Mouse (Mus musculus): Measurements from ENCODE around the gene Ccl12. TPM values are rescaled to one million over a fixed set of nuclear protein-coding genes. Genes with fewer than 3 reads are reported as not detected.

Gene Ccl12
- polyA plus RNA-seq (2014; fragmentation: Nextera tagmentation; extraction: Ambion mirVana), result 1.0 and 1.9 TPM in 2 replicates

DNA sequence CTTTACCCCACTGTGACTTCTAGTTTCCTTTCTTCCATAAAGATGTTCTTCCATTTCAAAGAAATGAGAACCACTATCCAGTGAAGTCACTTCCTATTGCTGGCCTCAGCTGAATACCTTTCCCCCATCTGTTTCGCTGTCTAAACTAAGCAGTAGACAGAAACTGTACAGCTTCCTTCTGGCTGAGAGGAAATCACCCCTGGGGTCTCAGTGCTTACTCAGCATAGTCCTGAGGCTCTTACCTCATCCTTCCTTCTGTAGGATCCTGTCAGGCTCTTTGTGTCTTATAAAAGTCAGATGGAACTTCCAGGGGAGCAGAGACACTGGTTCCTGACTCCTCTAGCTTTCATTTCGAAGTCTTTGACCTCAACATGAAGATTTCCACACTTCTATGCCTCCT, at the start of gene Ccl12:
Ccl12 (plus strand) TSS at position 317 of the 400 bp plus-strand sequence.
- H3K27me3 ChIP-seq (ENCODE audit: control insufficient read depth, insufficient read depth, low read length), result no peaks in the 10 kb centered on the region

DNA sequence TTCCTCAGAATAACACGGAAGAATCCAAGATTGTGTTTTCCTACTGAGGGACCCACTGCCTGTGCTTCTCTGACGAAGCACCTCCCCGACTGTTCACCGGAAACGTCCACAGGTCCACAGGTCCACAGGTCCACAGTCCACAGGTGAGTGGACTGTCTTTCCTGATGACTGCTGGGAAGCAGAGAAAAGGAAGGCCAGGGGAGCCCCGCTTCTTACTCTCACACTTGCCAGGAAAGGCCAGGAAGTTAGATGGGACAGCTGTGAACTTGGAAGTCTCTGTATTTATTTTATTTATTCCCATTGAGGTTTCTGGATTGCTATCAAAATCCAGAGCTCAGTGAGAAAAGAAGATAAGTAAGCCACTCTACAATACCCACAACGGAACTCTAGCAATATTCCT, 47.8 kb upstream of the Ccl12 start:
- no peak overlapping the region for H3K27ac ChIP-seq (ENCODE audit: low read depth, low read length)
- ATAC-seq (ENCODE audit: low FRiP score), result no peak
- no peak overlapping the region for H3K4me2 ChIP-seq
- 93% methylated on average over 7 of the region's 7 CpGs for WGBS
- no peaks in the 10 kb centered on the region for H3K9me3 ChIP-seq (ENCODE audit: control insufficient read depth, low read length)
- H3K4me3 ChIP-seq (ENCODE audit: low read depth, low read length), result no peak overlapping the region
- no peaks in the 10 kb centered on the region for H3K36me3 ChIP-seq (ENCODE audit: control insufficient read depth, insufficient read depth, low read length)
- no peak overlapping the region for H3K9ac ChIP-seq (ENCODE audit: low read length)
- no peaks in the 10 kb centered on the region for H3K4me1 ChIP-seq (ENCODE audit: control insufficient read depth, insufficient read depth, low read length)
- DNase-seq (ENCODE audit: low spot score, missing footprints), result no peak
- H3K27me3 ChIP-seq (ENCODE audit: control insufficient read depth, insufficient read depth, low read length), result no peaks in the 10 kb centered on the region

More for the DNA sequence above, at the start of gene Ccl12:
- H3K36me3 ChIP-seq (ENCODE audit: control insufficient read depth, insufficient read depth, low read length), result no peaks in the 10 kb centered on the region
- H3K4me2 ChIP-seq, result no peak within 1 kb of the TSS
- no peaks in the 10 kb centered on the region for H3K9me3 ChIP-seq (ENCODE audit: control insufficient read depth, low read length)
- 81% methylated on average over 2 of the region's 2 CpGs for WGBS
- no peak for DNase-seq (ENCODE audit: low spot score, missing footprints)
- H3K4me3 ChIP-seq (ENCODE audit: low read depth, low read length), result no peak within 1 kb of the TSS
- no peak within 1 kb of the TSS for H3K9ac ChIP-seq (ENCODE audit: low read length)
- no peak for ATAC-seq (ENCODE audit: low FRiP score)
- no peak within 1 kb of the TSS for H3K27ac ChIP-seq (ENCODE audit: low read depth, low read length)
- H3K4me1 ChIP-seq (ENCODE audit: control insufficient read depth, insufficient read depth, low read length), result no peaks in the 10 kb centered on the region

DNA sequence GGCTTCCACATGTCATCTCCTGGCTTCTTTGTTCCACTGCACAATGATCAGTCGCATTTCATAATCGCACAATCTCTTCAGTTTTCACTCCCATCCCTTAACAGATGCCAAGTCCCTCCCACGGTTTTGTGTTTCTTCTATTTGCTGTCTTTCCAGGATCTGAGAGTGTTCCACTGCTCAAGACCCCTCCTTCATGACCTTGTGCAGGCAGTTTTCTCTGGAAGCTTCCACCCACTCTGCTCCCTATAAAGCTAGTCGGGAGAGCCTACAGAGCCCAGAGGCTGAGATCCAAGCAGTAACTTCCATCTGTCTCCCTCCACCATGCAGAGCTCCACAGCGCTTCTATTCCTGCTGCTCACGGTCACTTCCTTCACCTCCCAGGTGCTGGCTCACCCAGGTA, 44.0 kb upstream of the Ccl12 start, which contains the start of gene Ccl11:
Ccl11 (plus strand) TSS at position 178 of the 400 bp plus-strand sequence.
- ATAC-seq (ENCODE audit: low FRiP score), result no peak
- Histone ChIP-seq H3K4me2 (no peak within 1 kb of the TSS), H3K27me3 (ENCODE audit: control insufficient read depth, insufficient read depth, low read length) (no peaks in the 10 kb centered on the region), H3K9me3 (ENCODE audit: control insufficient read depth, low read length) (no peaks in the 10 kb centered on the region), H3K36me3 (ENCODE audit: control insufficient read depth, insufficient read depth, low read length) (no peaks in the 10 kb centered on the region), H3K4me3 (ENCODE audit: low read depth, low read length) (no peak within 1 kb of the TSS), H3K27ac (ENCODE audit: low read depth, low read length) (no peak within 1 kb of the TSS), H3K9ac (ENCODE audit: low read length) (no peak within 1 kb of the TSS), H3K4me1 (ENCODE audit: control insufficient read depth, insufficient read depth, low read length) (no peaks in the 10 kb centered on the region)
- no peak for DNase-seq (ENCODE audit: low spot score, missing footprints)
- WGBS, result 82% methylated on average over 6 of the region's 6 CpGs

DNA sequence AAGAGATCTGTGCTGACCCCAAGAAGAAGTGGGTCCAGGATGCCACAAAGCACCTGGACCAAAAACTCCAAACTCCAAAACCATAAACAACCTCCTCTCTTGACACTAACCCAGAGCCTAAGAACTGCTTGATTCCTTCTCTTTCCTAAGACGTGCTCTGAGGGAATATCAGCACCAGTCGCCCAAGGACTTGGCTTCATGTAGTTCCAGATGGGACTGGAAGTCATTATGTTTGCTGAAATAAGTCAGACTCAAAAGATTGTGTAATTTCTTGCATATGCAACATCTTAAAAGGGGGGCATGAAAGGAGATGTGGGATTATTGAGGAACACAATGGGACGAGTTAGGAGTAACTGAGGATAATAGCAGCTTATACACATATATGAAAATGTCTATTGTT, 39.4 kb upstream of the Ccl12 start:
- H3K27ac ChIP-seq (ENCODE audit: low read depth, low read length), result no peak overlapping the region
- no peaks in the 10 kb centered on the region for H3K9me3 ChIP-seq (ENCODE audit: control insufficient read depth, low read length)
- H3K4me2 ChIP-seq, result no peak overlapping the region
- H3K4me1 ChIP-seq (ENCODE audit: control insufficient read depth, insufficient read depth, low read length), result no peaks in the 10 kb centered on the region
- DNase-seq (ENCODE audit: low spot score, missing footprints) (no peak), ATAC-seq (ENCODE audit: low FRiP score) (no peak)
- H3K9ac ChIP-seq (ENCODE audit: low read length), result no peak overlapping the region
- H3K27me3 ChIP-seq (ENCODE audit: control insufficient read depth, insufficient read depth, low read length), result no peaks in the 10 kb centered on the region
- 79% methylated on average over 3 of the region's 3 CpGs for WGBS
- H3K36me3 ChIP-seq (ENCODE audit: control insufficient read depth, insufficient read depth, low read length), result no peaks in the 10 kb centered on the region
- no peak overlapping the region for H3K4me3 ChIP-seq (ENCODE audit: low read depth, low read length)

DNA sequence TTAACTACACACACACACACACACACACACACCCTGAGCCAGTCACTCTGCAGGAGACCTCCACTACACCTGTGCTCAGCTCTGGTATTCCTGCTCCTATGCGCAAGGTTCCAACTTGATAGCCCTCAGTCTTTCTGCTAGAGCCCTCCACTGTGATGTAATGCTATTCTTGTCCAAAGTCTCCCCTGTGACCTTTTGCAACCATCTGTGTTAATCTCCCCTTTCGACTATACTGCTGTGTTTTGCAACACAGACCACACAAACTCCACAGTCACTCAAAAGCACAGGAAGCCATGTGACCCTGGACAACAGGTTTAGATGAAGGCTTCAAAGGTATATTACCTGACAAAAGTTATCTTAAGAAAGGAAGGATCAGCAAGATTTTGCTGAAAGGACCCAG, 38.2 kb upstream of the Ccl12 start:
- H3K9me3 ChIP-seq (ENCODE audit: control insufficient read depth, low read length), result no peaks in the 10 kb centered on the region
- DNase-seq (ENCODE audit: low spot score, missing footprints), result no peak
- 83% methylated on average over 2 of the region's 2 CpGs for WGBS
- H3K27ac ChIP-seq (ENCODE audit: low read depth, low read length), result no peak overlapping the region
- no peak overlapping the region for H3K4me2 ChIP-seq
- no peak overlapping the region for H3K9ac ChIP-seq (ENCODE audit: low read length)
- no peaks in the 10 kb centered on the region for H3K36me3 ChIP-seq (ENCODE audit: control insufficient read depth, insufficient read depth, low read length)
- H3K4me3 ChIP-seq (ENCODE audit: low read depth, low read length), result no peak overlapping the region
- H3K4me1 ChIP-seq (ENCODE audit: control insufficient read depth, insufficient read depth, low read length), result no peaks in the 10 kb centered on the region
- ATAC-seq (ENCODE audit: low FRiP score), result no peak
- H3K27me3 ChIP-seq (ENCODE audit: control insufficient read depth, insufficient read depth, low read length), result no peaks in the 10 kb centered on the region

DNA sequence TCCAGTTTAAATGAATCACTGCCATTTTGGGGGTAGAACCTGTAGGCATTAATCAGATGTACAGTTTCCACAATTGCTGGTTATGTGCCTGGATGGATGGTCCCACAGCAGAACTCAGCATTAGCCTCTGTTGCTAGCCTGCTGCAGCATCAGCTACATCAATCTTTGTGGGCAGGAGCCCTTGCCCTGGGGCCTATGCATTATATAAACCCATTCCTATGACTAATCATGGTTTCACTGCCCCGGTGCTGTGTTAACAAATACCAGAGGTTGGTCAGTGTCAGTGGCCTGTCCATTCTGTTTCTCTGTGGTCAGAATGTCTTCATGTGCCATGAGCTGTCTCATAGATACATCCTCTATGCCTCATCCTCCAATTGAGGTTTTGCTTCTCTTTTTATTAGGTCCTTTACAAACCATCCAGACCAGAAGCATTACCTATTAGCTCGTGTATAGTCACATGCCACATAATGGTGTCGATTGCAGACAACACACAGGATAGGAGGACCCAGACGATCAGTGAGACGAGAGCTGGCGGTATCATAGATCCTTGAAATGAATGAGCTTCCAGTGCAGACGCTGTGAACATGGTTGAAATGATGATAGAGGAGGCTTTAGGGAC, 34.6 kb upstream of the Ccl12 start:
- no peak for DNase-seq (ENCODE audit: low spot score, missing footprints)
- Histone ChIP-seq H3K4me1 (ENCODE audit: control insufficient read depth, insufficient read depth, low read length) (no peaks in the 10 kb centered on the region), H3K27ac (ENCODE audit: low read depth, low read length) (no peak overlapping the region), H3K4me3 (ENCODE audit: low read depth, low read length) (no peak overlapping the region), H3K36me3 (ENCODE audit: control insufficient read depth, insufficient read depth, low read length) (no peaks in the 10 kb centered on the region), H3K4me2 (no peak overlapping the region), H3K9me3 (ENCODE audit: control insufficient read depth, low read length) (no peaks in the 10 kb centered on the region), H3K27me3 (ENCODE audit: control insufficient read depth, insufficient read depth, low read length) (no peaks in the 10 kb centered on the region), H3K9ac (ENCODE audit: low read length) (no peak overlapping the region)
- 88% methylated on average over 7 of the region's 7 CpGs for WGBS
- ATAC-seq (ENCODE audit: low FRiP score), result no peak

DNA sequence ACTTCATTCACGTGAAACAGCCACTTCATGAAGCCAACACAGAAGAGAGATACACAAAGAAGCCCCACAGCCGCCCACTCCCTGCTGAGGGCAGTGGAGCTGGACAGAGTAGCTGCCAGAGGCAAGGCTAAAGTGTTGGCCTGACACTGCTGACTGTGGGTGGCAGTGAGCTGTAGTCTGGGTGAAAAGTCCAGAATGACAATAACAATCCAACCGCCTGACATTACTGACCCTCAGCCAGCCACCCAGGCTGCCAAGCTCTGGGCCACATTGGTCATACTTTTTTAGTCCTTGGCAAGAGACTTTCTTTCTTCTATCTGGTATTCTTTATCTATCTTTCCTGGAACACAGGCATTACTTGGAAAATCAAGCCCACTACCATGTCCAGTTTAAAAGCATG, 30.6 kb upstream of the Ccl12 start:
- no peaks in the 10 kb centered on the region for H3K4me1 ChIP-seq (ENCODE audit: control insufficient read depth, insufficient read depth, low read length)
- WGBS, result 69% methylated on average over 3 of the region's 3 CpGs
- no peak for DNase-seq (ENCODE audit: low spot score, missing footprints)
- H3K9me3 ChIP-seq (ENCODE audit: control insufficient read depth, low read length), result no peaks in the 10 kb centered on the region
- H3K36me3 ChIP-seq (ENCODE audit: control insufficient read depth, insufficient read depth, low read length), result no peaks in the 10 kb centered on the region
- no peaks in the 10 kb centered on the region for H3K27me3 ChIP-seq (ENCODE audit: control insufficient read depth, insufficient read depth, low read length)
- no peak overlapping the region for H3K27ac ChIP-seq (ENCODE audit: low read depth, low read length)
- no peak for ATAC-seq (ENCODE audit: low FRiP score)
- H3K9ac ChIP-seq (ENCODE audit: low read length), result no peak overlapping the region
- no peak overlapping the region for H3K4me2 ChIP-seq
- H3K4me3 ChIP-seq (ENCODE audit: low read depth, low read length), result no peak overlapping the region

DNA sequence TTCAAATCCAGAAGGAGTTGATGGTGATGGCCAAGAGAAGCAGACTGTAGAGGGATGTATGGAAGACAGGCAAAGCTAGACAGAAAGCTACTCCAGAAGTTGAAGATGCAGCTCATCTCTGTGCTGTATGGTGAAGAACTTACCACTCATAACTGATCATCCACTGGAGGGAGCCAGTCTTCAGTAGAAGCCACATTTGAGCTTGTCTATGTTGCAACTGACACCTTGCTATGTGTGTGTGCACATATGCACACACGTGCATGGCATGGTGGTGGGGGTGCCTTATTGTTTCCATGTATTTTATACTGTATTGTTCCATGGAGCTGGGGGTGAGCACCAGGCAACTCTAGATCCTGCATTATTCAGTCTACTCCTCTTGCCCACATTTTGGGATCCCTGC, 29.3 kb upstream of the Ccl12 start:
- no peak overlapping the region for H3K4me3 ChIP-seq (ENCODE audit: low read depth, low read length)
- DNase-seq (ENCODE audit: low spot score, missing footprints) (no peak), ATAC-seq (ENCODE audit: low FRiP score) (no peak)
- 81% methylated on average over 1 of the region's 1 CpGs for WGBS
- no peak overlapping the region for H3K9ac ChIP-seq (ENCODE audit: low read length)
- H3K36me3 ChIP-seq (ENCODE audit: control insufficient read depth, insufficient read depth, low read length), result no peaks in the 10 kb centered on the region
- no peaks in the 10 kb centered on the region for H3K4me1 ChIP-seq (ENCODE audit: control insufficient read depth, insufficient read depth, low read length)
- no peaks in the 10 kb centered on the region for H3K9me3 ChIP-seq (ENCODE audit: control insufficient read depth, low read length)
- H3K4me2 ChIP-seq, result no peak overlapping the region
- no peak overlapping the region for H3K27ac ChIP-seq (ENCODE audit: low read depth, low read length)
- no peaks in the 10 kb centered on the region for H3K27me3 ChIP-seq (ENCODE audit: control insufficient read depth, insufficient read depth, low read length)

DNA sequence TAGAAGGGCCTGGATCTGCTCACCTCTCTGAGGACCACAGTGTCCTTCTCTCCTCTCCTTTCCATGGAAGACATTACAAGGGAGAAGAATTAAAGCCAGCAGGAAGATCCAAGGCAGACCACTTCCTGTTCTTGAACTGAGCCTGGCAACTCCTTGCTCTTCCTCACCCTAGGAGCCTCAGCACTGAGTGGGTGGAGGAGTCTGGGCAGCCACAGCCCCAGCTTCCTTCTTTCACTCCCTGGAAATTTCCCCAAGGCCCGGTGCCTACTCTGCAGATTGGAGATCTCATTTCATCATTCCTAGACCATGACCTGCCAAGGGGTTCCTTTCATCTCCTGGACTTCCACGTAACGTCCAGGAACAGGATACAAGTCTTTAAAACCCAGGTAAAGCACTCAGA, 28.7 kb upstream of the Ccl12 start:
- 78% methylated on average over 3 of the region's 3 CpGs for WGBS
- no peak for ATAC-seq (ENCODE audit: low FRiP score)
- Histone ChIP-seq H3K27me3 (ENCODE audit: control insufficient read depth, insufficient read depth, low read length) (no peaks in the 10 kb centered on the region), H3K36me3 (ENCODE audit: control insufficient read depth, insufficient read depth, low read length) (no peaks in the 10 kb centered on the region), H3K4me1 (ENCODE audit: control insufficient read depth, insufficient read depth, low read length) (no peaks in the 10 kb centered on the region), H3K9ac (ENCODE audit: low read length) (no peak overlapping the region), H3K9me3 (ENCODE audit: control insufficient read depth, low read length) (no peaks in the 10 kb centered on the region), H3K4me2 (no peak overlapping the region), H3K4me3 (ENCODE audit: low read depth, low read length) (no peak overlapping the region), H3K27ac (ENCODE audit: low read depth, low read length) (no peak overlapping the region)
- no peak for DNase-seq (ENCODE audit: low spot score, missing footprints)

Data from midbrain, embryonic 11.5 days (tissue).